Mouse (Mus musculus): ENCODE data around the gene Ric8b. TPM values are rescaled to one million over a fixed set of nuclear protein-coding genes. Genes with fewer than 3 reads are reported as not detected.

Ric8b gene
- total and polyA plus RNA-seq, 3 experiments: 20.5 to 42.1 (median 36.5) TPM

DNA sequence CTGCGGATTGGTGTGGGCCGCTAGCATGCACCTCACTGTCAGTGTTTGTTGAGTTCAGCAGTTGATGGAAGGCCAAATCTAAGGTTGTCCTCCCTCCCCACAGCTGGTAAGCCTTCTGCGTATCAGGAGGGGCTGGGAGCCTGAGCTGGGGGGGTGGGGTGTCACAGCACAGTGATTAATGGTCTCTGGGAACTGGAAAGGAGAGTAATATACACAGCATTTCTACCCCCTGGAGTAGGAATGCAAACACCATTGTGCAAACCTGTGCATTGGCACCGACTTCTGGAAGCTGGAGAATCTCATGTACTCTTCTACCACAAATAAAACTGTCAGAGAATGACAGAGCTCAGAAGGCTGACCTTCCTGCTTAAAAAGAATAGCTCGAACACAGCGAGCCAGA is 50.2 kb downstream of the Ric8b start:
- 33% methylated on average over 6 of the region's 6 CpGs for WGBS
- intact Hi-C loops (cut with DNase I): loop anchor here (2.0 kb wide), 1 partner anchor 51 kb away; the partner anchor contains the start of gene Ric8b
- DNase-seq: peak; percentile 35 to 54

DNA sequence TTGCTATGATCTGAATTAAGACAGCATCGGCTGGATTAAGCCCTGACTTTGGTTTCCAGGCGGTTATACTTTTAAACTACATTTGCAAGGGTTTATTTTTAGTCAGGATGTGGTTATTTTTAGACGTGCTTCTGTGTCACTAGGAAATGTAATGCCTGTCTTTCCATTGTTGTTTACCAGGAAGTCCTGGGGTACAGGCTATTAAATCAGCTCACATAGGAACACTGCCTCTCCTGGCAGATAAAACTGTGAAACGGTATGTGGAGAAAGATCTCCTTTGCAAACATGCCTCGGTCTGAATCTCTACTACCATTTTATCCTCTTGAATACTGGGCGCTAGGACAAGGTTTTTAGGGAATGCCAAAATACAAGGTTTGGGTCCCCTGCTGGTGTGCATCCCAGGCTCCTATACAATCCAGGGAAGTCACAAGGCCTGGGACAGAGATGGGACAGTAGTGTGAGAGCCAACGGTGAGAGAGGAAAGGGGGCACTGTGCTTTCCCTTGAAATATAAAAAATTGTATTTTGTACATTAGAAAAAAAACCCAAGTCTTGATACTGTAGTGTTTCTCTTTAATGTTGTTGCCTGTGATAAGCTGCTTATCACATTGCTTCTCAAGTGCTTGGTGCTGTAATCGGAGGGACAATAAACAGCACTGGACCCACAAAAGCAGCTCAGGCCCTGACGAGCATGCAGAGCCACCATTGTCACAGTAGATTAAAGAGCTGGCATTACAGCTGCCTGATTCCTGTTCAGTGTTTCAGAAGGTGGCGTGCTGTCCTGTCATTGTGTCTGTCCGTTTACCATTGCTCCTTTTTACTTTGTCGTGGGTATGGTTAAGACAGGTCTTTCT is 51.7 kb downstream of the Ric8b start:
- DNase-seq: peak in 1 of 2 experiments; percentile 15
- peak overlapping the region; percentile 0; the same call in 1 of the 2 replicates for H3K4me3 ChIP-seq
- peaks cover 13% of the 10 kb centered on the region for H3K4me1 ChIP-seq (ENCODE audit: control insufficient read depth, insufficient read depth, low read length)
- intact Hi-C loops (cut with DNase I): loop anchor here (2.0 kb wide), 1 partner anchor 52 kb away; the partner anchor contains the start of gene Ric8b
- no peaks in the 10 kb centered on the region for H3K27me3 ChIP-seq (ENCODE audit: control insufficient read depth, insufficient read depth, low read length)
- peaks cover 3% of the 10 kb centered on the region for H3K79me2 ChIP-seq (replicated peaks; ENCODE audit: control insufficient read depth, insufficient read depth, low read length)
- 21% methylated on average over 12 of the region's 12 CpGs for WGBS
- peak overlapping the region; percentile 56; the same call in 1 of the 2 replicates for H3K9ac ChIP-seq (ENCODE audit: low read depth, low read length)
- peaks cover 33% of the 10 kb centered on the region for H3K36me3 ChIP-seq (ENCODE audit: control insufficient read depth, insufficient read depth, low read length)
- peak overlapping the region; percentile 91 for H3K27ac ChIP-seq
- TF ChIP-seq POLR2A (IDR thresholded peaks at IDR 0.05; ENCODE audit: insufficient read depth, low read depth, low read length): peak; percentile 25; the same call in 1 of the 2 replicates
- TF ChIP-seq CTCF (IDR thresholded peaks at IDR 0.05): peak; percentile 52
- TF ChIP-seq EP300 (IDR thresholded peaks at IDR 0.05; ENCODE audit: insufficient read depth, low read depth, low read length): no peak

More for the DNA sequence above, 50.2 kb downstream of the Ric8b start:
- peak overlapping the region; percentile 91 for H3K27ac ChIP-seq
- H3K9ac ChIP-seq (ENCODE audit: low read depth, low read length): no peak overlapping the region
- no peak for TF ChIP-seq CTCF (IDR thresholded peaks at IDR 0.05)
- no peak for TF ChIP-seq EP300 (IDR thresholded peaks at IDR 0.05; ENCODE audit: insufficient read depth, low read depth, low read length)
- no peak for TF ChIP-seq POLR2A (IDR thresholded peaks at IDR 0.05; ENCODE audit: insufficient read depth, low read depth, low read length)
- H3K36me3 ChIP-seq (ENCODE audit: control insufficient read depth, insufficient read depth, low read length): peaks cover 40% of the 10 kb centered on the region
- H3K4me3 ChIP-seq: peak overlapping the region; percentile 0; the same call in 1 of the 2 replicates
- H3K4me1 ChIP-seq (ENCODE audit: control insufficient read depth, insufficient read depth, low read length): peaks cover 19% of the 10 kb centered on the region
- no peaks in the 10 kb centered on the region for H3K27me3 ChIP-seq (ENCODE audit: control insufficient read depth, insufficient read depth, low read length)
- peaks cover 3% of the 10 kb centered on the region for H3K79me2 ChIP-seq (replicated peaks; ENCODE audit: control insufficient read depth, insufficient read depth, low read length)

DNA sequence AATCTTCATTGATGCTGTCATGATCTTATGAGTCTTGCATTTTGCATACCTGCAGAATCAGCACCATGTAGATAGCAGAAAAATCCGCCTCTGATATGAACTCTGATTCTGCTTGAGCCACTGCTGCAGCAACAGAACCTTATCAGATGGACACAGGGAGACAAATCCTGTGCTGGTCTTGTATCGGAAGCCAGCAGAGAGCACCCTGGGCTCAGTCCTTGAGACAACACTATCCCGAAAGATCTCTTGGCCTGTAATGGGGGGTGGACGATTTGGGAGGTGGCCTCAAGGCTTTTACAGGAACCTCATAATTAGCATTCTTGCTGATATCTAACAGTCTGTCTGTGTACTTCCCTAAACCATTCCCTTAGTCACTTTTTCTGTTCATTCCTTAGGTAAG is 57.8 kb downstream of the Ric8b start:
- intact Hi-C loops (cut with DNase I): no loop called here
- H3K27me3 ChIP-seq (ENCODE audit: control insufficient read depth, insufficient read depth, low read length): no peaks in the 10 kb centered on the region

GRCm38 (mm10) chr10:84976588-84977351 is 59.4 kb downstream of the Ric8b start:
- WGBS: 40% methylated on average over 8 of the region's 8 CpGs
- H3K79me2 ChIP-seq (replicated peaks; ENCODE audit: control insufficient read depth, insufficient read depth, low read length): peaks cover 1% of the 10 kb centered on the region; the same call in 1 of the 2 replicates
- no peak for DNase-seq
- H3K27ac ChIP-seq: no peak overlapping the region
- peaks cover 4% of the 10 kb centered on the region for H3K36me3 ChIP-seq (ENCODE audit: control insufficient read depth, insufficient read depth, low read length)
- H3K4me3 ChIP-seq: no peak overlapping the region
- no peaks in the 10 kb centered on the region for H3K27me3 ChIP-seq (ENCODE audit: control insufficient read depth, insufficient read depth, low read length)
- TF ChIP-seq POLR2A (IDR thresholded peaks at IDR 0.05; ENCODE audit: insufficient read depth, low read depth, low read length) (no peak), EP300 (IDR thresholded peaks at IDR 0.05; ENCODE audit: insufficient read depth, low read depth, low read length) (no peak), CTCF (IDR thresholded peaks at IDR 0.05) (no peak)
- intact Hi-C loops (cut with DNase I): no loop called here
- H3K9ac ChIP-seq (ENCODE audit: low read depth, low read length): no peak overlapping the region
- peaks cover 3% of the 10 kb centered on the region for H3K4me1 ChIP-seq (ENCODE audit: control insufficient read depth, insufficient read depth, low read length)

More for the DNA sequence above, 57.8 kb downstream of the Ric8b start:
- TF ChIP-seq CTCF (IDR thresholded peaks at IDR 0.05) (no peak), EP300 (IDR thresholded peaks at IDR 0.05; ENCODE audit: insufficient read depth, low read depth, low read length) (no peak), POLR2A (IDR thresholded peaks at IDR 0.05; ENCODE audit: insufficient read depth, low read depth, low read length) (no peak)
- 69% methylated on average over 4 of the region's 4 CpGs for WGBS
- H3K4me3 ChIP-seq: no peak overlapping the region
- H3K27ac ChIP-seq: no peak overlapping the region
- H3K79me2 ChIP-seq (replicated peaks; ENCODE audit: control insufficient read depth, insufficient read depth, low read length): peaks cover 1% of the 10 kb centered on the region; the same call in 1 of the 2 replicates
- no peak for DNase-seq
- H3K4me1 ChIP-seq (ENCODE audit: control insufficient read depth, insufficient read depth, low read length): peaks cover 3% of the 10 kb centered on the region
- H3K36me3 ChIP-seq (ENCODE audit: control insufficient read depth, insufficient read depth, low read length): peaks cover 5% of the 10 kb centered on the region
- H3K9ac ChIP-seq (ENCODE audit: low read depth, low read length): no peak overlapping the region

DNA sequence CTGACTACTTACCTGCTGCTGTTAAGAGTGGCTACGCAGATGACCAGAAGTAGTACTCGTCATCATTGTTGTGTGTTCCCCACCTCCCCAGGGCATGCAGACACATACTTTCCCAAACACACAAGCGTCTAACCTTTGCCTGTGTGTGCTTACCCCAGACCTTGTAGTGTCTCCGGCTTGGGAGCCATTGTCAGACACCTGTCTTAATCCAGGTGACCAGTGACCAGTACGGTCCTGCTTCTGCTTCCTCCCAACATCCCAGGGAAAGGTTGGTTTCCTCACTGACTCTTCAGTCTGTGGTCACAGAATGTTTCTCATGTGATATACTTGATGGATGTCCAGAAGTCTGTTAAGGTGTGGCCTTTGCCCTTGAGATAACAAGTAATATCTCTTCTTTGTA is 62.9 kb downstream of the Ric8b start:
- 0 out of 2 replicates have a peak, but pooled peaks cover 1% of the 10 kb centered on the region for H3K79me2 ChIP-seq (replicated peaks; ENCODE audit: control insufficient read depth, insufficient read depth, low read length)
- 94% methylated on average over 5 of the region's 5 CpGs for WGBS
- H3K36me3 ChIP-seq (ENCODE audit: control insufficient read depth, insufficient read depth, low read length): peaks cover 4% of the 10 kb centered on the region
- TF ChIP-seq CTCF (IDR thresholded peaks at IDR 0.05): no peak
- no peak for TF ChIP-seq EP300 (IDR thresholded peaks at IDR 0.05; ENCODE audit: insufficient read depth, low read depth, low read length)
- no peak for TF ChIP-seq POLR2A (IDR thresholded peaks at IDR 0.05; ENCODE audit: insufficient read depth, low read depth, low read length)
- no peak for DNase-seq
- peaks cover 3% of the 10 kb centered on the region for H3K4me1 ChIP-seq (ENCODE audit: control insufficient read depth, insufficient read depth, low read length)
- no peak overlapping the region for H3K9ac ChIP-seq (ENCODE audit: low read depth, low read length)
- no peak overlapping the region for H3K27ac ChIP-seq
- no peak overlapping the region for H3K4me3 ChIP-seq
- no peaks in the 10 kb centered on the region for H3K27me3 ChIP-seq (ENCODE audit: control insufficient read depth, insufficient read depth, low read length)
- intact Hi-C loops (cut with DNase I): no loop called here

All from heart, adult 2 months (tissue).